Mouse (Mus musculus) brain, embryonic 14.5 days (tissue): ENCODE measurements around the gene CT030661.1.

Experiments
- CTCF ChIP-seq: fragments of 200-500 bp; IDR thresholded peaks from 2 replicates; pipeline ENCODE4 v1.5.1; 2012; ENCODE audit warnings: inconsistent platforms, mild to moderate bottlenecking, moderate library complexity, borderline replicate concordance; ENCODE audit not compliant: insufficient read depth, insufficient read length; ENCODE audit errors: extremely low read depth
- POLR2A ChIP-seq: fragments of 200-500 bp; IDR thresholded peaks from 2 replicates; pipeline ENCODE4 v1.6.1; 2012; ENCODE audit warnings: mild to moderate bottlenecking, inconsistent platforms, borderline replicate concordance; ENCODE audit not compliant: poor library complexity, insufficient read depth, insufficient read length, severe bottlenecking; ENCODE audit errors: extremely low read depth

GRCm38 (mm10) chr17:22352794-22353193, 38.2 kb upstream of the CT030661.1 start:
- TF ChIP-seq POLR2A (no peak), CTCF (peak; percentile 58; the same call in 1 of the 2 replicates)
